Mouse (Mus musculus) midbrain, embryonic 14.5 days (tissue): ENCODE data around the gene Arl6ip4. TPM values are rescaled to one million over a fixed set of nuclear protein-coding genes. Genes with fewer than 3 reads are reported as not detected.
A peak's percentile ranks its signal among the peaks of the same experiment; 100 is the strongest.

Experiments
- ATAC-seq: fragments of 200-750 bp; cut with Nextera tagmentation; 2 replicates; pipeline ENCODE4 v1.8.0; 2017; ENCODE audit warnings: moderate number of reproducible peaks, moderate library complexity; ENCODE audit not compliant: low FRiP score, low TSS enrichment
- DNase-seq: peaks from one replicate; pipeline ENCODE4 v3.0.0-alpha.2; 2015
- H3K27ac ChIP-seq: fragments of 300-500 bp; sonication (generic); replicated peaks from 2 replicates; pipeline ENCODE4 v1.5.1; 2014; ENCODE audit warnings: mild to moderate bottlenecking, low read depth, low read length, moderate library complexity
- H3K27me3 ChIP-seq: fragments of 300-500 bp; sonication (generic); 2 replicates; pipeline ENCODE4 v1.6.1; 2014; ENCODE audit warnings: low read length, control low read depth, mixed read lengths; ENCODE audit not compliant: control insufficient read depth, insufficient read depth
- H3K36me3 ChIP-seq: fragments of 300-500 bp; sonication (generic); 2 replicates; pipeline ENCODE4 v1.6.1; 2014; ENCODE audit warnings: low read length, control low read depth; ENCODE audit not compliant: control insufficient read depth, insufficient read depth
- H3K4me1 ChIP-seq: fragments of 300-500 bp; sonication (generic); 2 replicates; pipeline ENCODE4 v1.6.1; 2014; ENCODE audit warnings: mild to moderate bottlenecking, antibody characterized with exemption, low read length, control low read depth; ENCODE audit not compliant: control insufficient read depth, insufficient read depth
- H3K4me2 ChIP-seq: fragments of 300-500 bp; sonication (generic); 2 replicates; pipeline ENCODE4 v1.6.1; 2014; ENCODE audit warnings: mild to moderate bottlenecking, low read length, moderate library complexity
- H3K4me3 ChIP-seq: fragments of 300-500 bp; sonication (generic); replicated peaks from 2 replicates; pipeline ENCODE4 v1.5.1; 2014; ENCODE audit warnings: low read depth, low read length
- H3K9ac ChIP-seq: fragments of 300-500 bp; sonication (generic); replicated peaks from 2 replicates; pipeline ENCODE4 v1.6.1; 2014; ENCODE audit warnings: mild to moderate bottlenecking, low read length, moderate library complexity
- H3K9me3 ChIP-seq: fragments of 300-500 bp; sonication (generic); 2 replicates; pipeline ENCODE4 v1.6.1; 2016; ENCODE audit warnings: low read length, control low read depth, mixed read lengths; ENCODE audit not compliant: control insufficient read depth
- WGBS: fragments of 180-500 bp; shearing (Covaris S2); extraction: QIAGEN DNeasy Blood & Tissue Kit; methylation state at CpG from one replicate; pipeline ENCODE4 v1.1.7; 2014; 5-methylcytosine and 5-hydroxymethylcytosine counted together
- polyA plus RNA-seq: library from polyadenylated mRNA; unstranded; fragments of >200 nt; fragmentation: Nextera tagmentation; extraction: Ambion mirVana; gene quantifications from 2 replicates; pipeline ENCODE4 v1.2.1, GENCODE M21; 2014

Arl6ip4 gene
- polyA plus RNA-seq, 1 experiment from 2014 or later = 65.2 TPM

GRCm38 (mm10) chr5:124089868-124090267 lies 26.0 kb upstream of the Arl6ip4 start:
- H3K9me3 ChIP-seq = no peaks in the 10 kb centered on the region
- H3K4me2 ChIP-seq = no peak overlapping the region
- DNase-seq (no peak), ATAC-seq (no peak)
- no peaks in the 10 kb centered on the region for H3K4me1 ChIP-seq
- no peaks in the 10 kb centered on the region for H3K36me3 ChIP-seq
- no peak overlapping the region for H3K9ac ChIP-seq
- no peaks in the 10 kb centered on the region for H3K27me3 ChIP-seq
- H3K27ac ChIP-seq = no peak overlapping the region
- 88% methylated on average over 23 of the region's 23 CpGs for WGBS
- no peak overlapping the region for H3K4me3 ChIP-seq

GRCm38 (mm10) chr5:124091951-124092406 lies 23.9 kb upstream of the Arl6ip4 start:
- WGBS = 73% methylated on average over 9 of the region's 9 CpGs
- no peak overlapping the region for H3K4me2 ChIP-seq
- H3K4me1 ChIP-seq = peaks cover 10% of the 10 kb centered on the region; the same call in 1 of the 2 replicates
- H3K36me3 ChIP-seq = no peaks in the 10 kb centered on the region
- H3K9me3 ChIP-seq = no peaks in the 10 kb centered on the region
- H3K27ac ChIP-seq = no peak overlapping the region
- no peak overlapping the region for H3K4me3 ChIP-seq
- no peak for ATAC-seq
- H3K9ac ChIP-seq = no peak overlapping the region
- peaks cover 8% of the 10 kb centered on the region for H3K27me3 ChIP-seq
- DNase-seq = no peak

GRCm38 (mm10) chr5:124093120-124093794 lies 22.6 kb upstream of the Arl6ip4 start:
- Histone ChIP-seq H3K27ac (no peak overlapping the region), H3K4me3 (no peak overlapping the region), H3K9me3 (no peaks in the 10 kb centered on the region), H3K27me3 (peaks cover 8% of the 10 kb centered on the region), H3K4me2 (no peak overlapping the region), H3K9ac (no peak overlapping the region), H3K4me1 (peaks cover 10% of the 10 kb centered on the region; the same call in 1 of the 2 replicates), H3K36me3 (no peaks in the 10 kb centered on the region)
- peak; percentile 41 for DNase-seq
- WGBS = 73% methylated on average over 11 of the region's 11 CpGs
- ATAC-seq = no peak

- H3K27me3 ChIP-seq = peaks cover 8% of the 10 kb centered on the region
- WGBS = 87% methylated on average over 12 of the region's 12 CpGs
- H3K4me1 ChIP-seq = peaks cover 10% of the 10 kb centered on the region; the same call in 1 of the 2 replicates
- no peaks in the 10 kb centered on the region for H3K9me3 ChIP-seq
- H3K4me3 ChIP-seq = no peak overlapping the region
- ATAC-seq (no peak), DNase-seq (no peak)
- no peak overlapping the region for H3K4me2 ChIP-seq
- H3K9ac ChIP-seq = no peak overlapping the region
- H3K27ac ChIP-seq = no peak overlapping the region
- H3K36me3 ChIP-seq = no peaks in the 10 kb centered on the region
Measured at GRCm38 (mm10) chr5:124093852-124094604, 21.9 kb upstream of the Arl6ip4 start.

- peak overlapping the region; percentile 42 for H3K4me3 ChIP-seq
- ATAC-seq = peak; percentile 58; the same call in 1 of the 2 replicates
- H3K36me3 ChIP-seq = no peaks in the 10 kb centered on the region
- no peaks in the 10 kb centered on the region for H3K9me3 ChIP-seq
- H3K4me1 ChIP-seq = peaks cover 10% of the 10 kb centered on the region; the same call in 1 of the 2 replicates
- peak overlapping the region; percentile 52 for H3K9ac ChIP-seq
- H3K27me3 ChIP-seq = peaks cover 8% of the 10 kb centered on the region
- 8% methylated on average over 19 of the region's 19 CpGs for WGBS
- DNase-seq = no peak
- no peak overlapping the region for H3K27ac ChIP-seq
- H3K4me2 ChIP-seq = peak overlapping the region; percentile 57
Measured at GRCm38 (mm10) chr5:124095077-124095581, 20.8 kb upstream of the Arl6ip4 start.

- H3K4me3 ChIP-seq = peak within 1 kb of the TSS; percentile 42
- peaks cover 8% of the 10 kb centered on the region for H3K27me3 ChIP-seq
- H3K9me3 ChIP-seq = no peaks in the 10 kb centered on the region
- no peaks in the 10 kb centered on the region for H3K36me3 ChIP-seq
- DNase-seq (peak; percentile 86), ATAC-seq (peak; percentile 73; the same call in 1 of the 2 replicates)
- H3K9ac ChIP-seq = peak within 1 kb of the TSS; percentile 52
- H3K4me2 ChIP-seq = peak within 1 kb of the TSS; percentile 57
- 1% methylated on average over 42 of the region's 42 CpGs for WGBS
- H3K27ac ChIP-seq = no peak within 1 kb of the TSS
- peaks cover 10% of the 10 kb centered on the region; the same call in 1 of the 2 replicates for H3K4me1 ChIP-seq
Measured at GRCm38 (mm10) chr5:124095596-124096232, 20.2 kb upstream of the Arl6ip4 start, which contains the start of gene Abcb9. Gene Abcb9 (minus strand): TSS chr5:124095798.

GRCm38 (mm10) chr5:124098923-124099322 lies 17.0 kb upstream of the Arl6ip4 start:
- no peaks in the 10 kb centered on the region for H3K36me3 ChIP-seq
- ATAC-seq (no peak), DNase-seq (no peak)
- 96% methylated on average over 2 of the region's 2 CpGs for WGBS
- no peak overlapping the region for H3K4me3 ChIP-seq
- H3K27me3 ChIP-seq = peaks cover 8% of the 10 kb centered on the region
- H3K4me1 ChIP-seq = peaks cover 10% of the 10 kb centered on the region; the same call in 1 of the 2 replicates
- no peak overlapping the region for H3K27ac ChIP-seq
- H3K9ac ChIP-seq = no peak overlapping the region
- H3K4me2 ChIP-seq = no peak overlapping the region
- no peaks in the 10 kb centered on the region for H3K9me3 ChIP-seq
